Mouse (Mus musculus) neural tube, embryonic 12.5 days (tissue): ENCODE results near the gene Gm49405. TPM values are rescaled to one million over a fixed set of nuclear protein-coding genes. Genes with fewer than 3 reads are reported as not detected.
A peak's percentile ranks its signal among the peaks of the same experiment; 100 is the strongest.

Experiments used
- ATAC-seq: fragments of 200-750 bp; cut with Nextera tagmentation; 2 replicates; pipeline ENCODE4 v1.8.0; 2017; ENCODE audit warnings: low read depth, mild to moderate bottlenecking, moderate TSS enrichment, moderate library complexity; ENCODE audit not compliant: low FRiP score
- H3K27ac ChIP-seq: fragments of 300-500 bp; sonication (generic); 2 replicates; pipeline ENCODE4 v1.5.1; 2016
- H3K27me3 ChIP-seq: fragments of 300-500 bp; sonication (generic); replicated peaks from 2 replicates; pipeline ENCODE4 v1.6.1; 2016; ENCODE audit warnings: mild to moderate bottlenecking
- H3K36me3 ChIP-seq: fragments of 300-500 bp; sonication (generic); 2 replicates; pipeline ENCODE4 v1.6.1; 2016; ENCODE audit warnings: mild to moderate bottlenecking
- H3K4me1 ChIP-seq: fragments of 300-500 bp; sonication (generic); 2 replicates; pipeline ENCODE4 v1.6.1; 2016
- H3K4me2 ChIP-seq: fragments of 300-500 bp; sonication (generic); replicated peaks from 2 replicates; pipeline ENCODE4 v1.6.1; 2016; ENCODE audit warnings: mild to moderate bottlenecking
- H3K4me3 ChIP-seq: fragments of 300-500 bp; sonication (generic); 2 replicates; pipeline ENCODE4 v1.5.1; 2016
- H3K9ac ChIP-seq: fragments of 300-500 bp; sonication (generic); 2 replicates; pipeline ENCODE4 v1.6.1; 2016; ENCODE audit warnings: mild to moderate bottlenecking
- H3K9me3 ChIP-seq: fragments of 300-500 bp; sonication (generic); 2 replicates; pipeline ENCODE4 v1.6.1; 2016; ENCODE audit warnings: mild to moderate bottlenecking
- WGBS: fragments of 180-500 bp; shearing (Covaris S2); methylation state at CpG from one replicate; pipeline ENCODE4 v1.1.7; 2016; 5-methylcytosine and 5-hydroxymethylcytosine counted together
- polyA plus RNA-seq: library from polyadenylated mRNA; unstranded; fragments of >200 nt; fragmentation: Nextera tagmentation; extraction: Ambion mirVana; gene quantifications from 2 replicates; pipeline ENCODE4 v1.2.1, GENCODE M21; 2016

The Gm49405 gene
- polyA plus RNA-seq, 1 experiment from 2014 or later: 4.3 TPM

DNA sequence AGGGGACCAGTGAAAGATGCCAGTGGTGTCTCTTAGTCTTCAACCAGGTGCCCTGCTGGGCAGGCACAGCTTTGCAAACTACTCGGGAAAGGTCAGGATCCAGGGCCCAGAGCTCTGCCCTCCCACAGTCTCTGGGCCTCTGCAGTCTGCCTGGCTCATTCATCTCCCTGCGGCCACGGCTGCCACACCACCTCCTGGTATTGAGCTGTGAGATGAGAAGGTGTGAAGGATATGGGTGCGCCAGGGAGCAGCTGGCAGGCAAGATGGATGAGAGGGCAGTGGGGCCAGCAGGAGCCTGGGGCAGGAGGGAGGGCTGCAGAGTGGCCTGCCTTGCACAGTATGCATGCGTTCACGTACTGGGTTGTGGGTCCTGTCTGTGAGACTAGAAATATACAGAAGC is 9.6 kb upstream of the Gm49405 start:
- no peaks in the 10 kb centered on the region for H3K36me3 ChIP-seq
- WGBS: 38% methylated on average over 6 of the region's 6 CpGs
- peaks cover 8% of the 10 kb centered on the region for H3K4me1 ChIP-seq
- H3K27ac ChIP-seq: no peak overlapping the region
- H3K27me3 ChIP-seq: no peaks in the 10 kb centered on the region
- ATAC-seq: no peak
- H3K9me3 ChIP-seq: no peaks in the 10 kb centered on the region
- H3K9ac ChIP-seq: no peak overlapping the region
- H3K4me2 ChIP-seq: no peak overlapping the region
- H3K4me3 ChIP-seq: no peak overlapping the region

DNA sequence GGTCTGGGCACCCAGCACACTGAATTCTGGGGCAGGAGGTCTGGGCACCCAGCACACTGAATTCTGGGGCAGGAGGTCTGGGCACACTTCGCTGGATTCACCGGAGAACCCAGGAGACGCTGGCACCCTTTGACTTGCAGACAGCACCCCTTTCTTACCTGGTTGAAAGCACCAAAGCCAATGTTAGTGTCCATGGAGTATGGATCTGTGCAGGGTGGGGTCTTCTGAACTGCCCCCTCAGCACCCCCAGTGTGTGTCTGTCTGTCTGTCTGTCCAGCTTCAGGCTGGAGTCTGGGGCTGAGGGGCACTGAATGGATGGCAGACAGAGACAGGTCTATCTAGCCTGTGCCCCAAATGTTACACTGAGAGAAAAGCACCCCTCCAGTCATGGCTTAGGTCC is 8.9 kb upstream of the Gm49405 start:
- Histone ChIP-seq H3K4me2 (no peak overlapping the region), H3K36me3 (no peaks in the 10 kb centered on the region), H3K9ac (no peak overlapping the region), H3K27ac (no peak overlapping the region), H3K4me3 (no peak overlapping the region), H3K9me3 (no peaks in the 10 kb centered on the region), H3K27me3 (no peaks in the 10 kb centered on the region), H3K4me1 (0 out of 2 replicates have a peak, but pooled peaks cover 4% of the 10 kb centered on the region)
- no peak for ATAC-seq
- WGBS: 95% methylated on average over 3 of the region's 3 CpGs

DNA sequence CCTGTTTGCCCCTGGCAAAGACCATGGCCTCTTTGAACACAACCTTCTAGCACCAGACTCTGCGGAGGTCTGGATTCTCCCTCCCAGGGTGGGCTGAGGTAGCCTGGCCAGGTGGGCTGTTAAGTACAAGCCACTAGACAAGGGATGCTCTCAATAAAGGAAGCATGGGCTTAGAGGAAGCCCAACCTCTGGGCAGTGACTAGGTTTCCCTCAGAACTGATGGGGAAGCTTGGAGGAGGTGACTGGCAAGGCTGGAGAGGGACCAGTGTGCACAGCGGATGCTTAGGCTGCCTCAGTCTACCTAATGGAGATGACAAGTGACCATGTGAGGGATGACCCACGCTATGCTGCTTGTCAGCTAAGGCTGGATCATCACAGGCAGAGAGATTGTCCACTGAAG is 8.5 kb upstream of the Gm49405 start:
- H3K36me3 ChIP-seq: no peaks in the 10 kb centered on the region
- no peak overlapping the region for H3K27ac ChIP-seq
- H3K27me3 ChIP-seq: no peaks in the 10 kb centered on the region
- H3K4me2 ChIP-seq: no peak overlapping the region
- H3K9ac ChIP-seq: no peak overlapping the region
- H3K4me1 ChIP-seq: 0 out of 2 replicates have a peak, but pooled peaks cover 4% of the 10 kb centered on the region
- whole genome bisulfite sequencing: 85% methylated on average over 3 of the region's 3 CpGs
- H3K9me3 ChIP-seq: no peaks in the 10 kb centered on the region
- H3K4me3 ChIP-seq: no peak overlapping the region
- no peak for ATAC-seq

- H3K4me2 ChIP-seq: no peak within 1 kb of the TSS
- H3K36me3 ChIP-seq: no peaks in the 10 kb centered on the region
- no peaks in the 10 kb centered on the region for H3K27me3 ChIP-seq
- no peaks in the 10 kb centered on the region for H3K9me3 ChIP-seq
- no peak for ATAC-seq
- H3K4me1 ChIP-seq: 0 out of 2 replicates have a peak, but pooled peaks cover 4% of the 10 kb centered on the region
- H3K4me3 ChIP-seq: no peak within 1 kb of the TSS
- H3K27ac ChIP-seq: no peak within 1 kb of the TSS
- H3K9ac ChIP-seq: no peak within 1 kb of the TSS
- 57% methylated on average over 5 of the region's 5 CpGs for WGBS
Measured at GRCm38 (mm10) chr19:3992416-3992815, 8.0 kb upstream of the Gm49405 start, which contains the start of gene Tbx10. Gene Tbx10, plus strand, starts transcription at chr19:3992752.

DNA sequence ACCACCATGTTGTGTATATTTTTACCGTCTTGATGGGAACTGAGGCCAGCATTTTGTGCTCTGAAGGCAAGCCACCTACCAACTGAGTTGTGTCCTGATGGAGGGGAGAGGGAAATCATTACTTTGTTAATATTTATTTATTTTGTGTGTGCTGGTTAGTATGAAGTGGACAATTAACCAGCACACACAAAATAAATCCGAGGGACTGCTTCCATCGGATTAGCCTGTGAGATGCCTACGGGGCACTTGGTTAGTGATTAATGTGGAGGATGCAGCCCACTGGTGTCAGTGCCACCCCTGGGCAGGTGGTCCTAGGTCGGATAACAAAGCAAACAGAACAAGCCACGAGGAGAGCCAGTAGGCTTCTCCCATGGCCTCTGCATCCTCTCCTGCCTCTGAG is 5.5 kb upstream of the Gm49405 start:
- no peaks in the 10 kb centered on the region for H3K9me3 ChIP-seq
- ATAC-seq: no peak
- H3K27me3 ChIP-seq: no peaks in the 10 kb centered on the region
- H3K4me3 ChIP-seq: no peak overlapping the region
- no peak overlapping the region for H3K9ac ChIP-seq
- no peak overlapping the region for H3K4me2 ChIP-seq
- peaks cover 9% of the 10 kb centered on the region; the same call in 1 of the 2 replicates for H3K4me1 ChIP-seq
- H3K36me3 ChIP-seq: no peaks in the 10 kb centered on the region
- no peak overlapping the region for H3K27ac ChIP-seq
- WGBS: 67% methylated on average over 6 of the region's 6 CpGs

- WGBS: 93% methylated on average over 3 of the region's 3 CpGs
- no peak overlapping the region for H3K4me3 ChIP-seq
- H3K27me3 ChIP-seq: no peaks in the 10 kb centered on the region
Measured at GRCm38 (mm10) chr19:3995505-3995904, 4.9 kb upstream of the Gm49405 start.

DNA sequence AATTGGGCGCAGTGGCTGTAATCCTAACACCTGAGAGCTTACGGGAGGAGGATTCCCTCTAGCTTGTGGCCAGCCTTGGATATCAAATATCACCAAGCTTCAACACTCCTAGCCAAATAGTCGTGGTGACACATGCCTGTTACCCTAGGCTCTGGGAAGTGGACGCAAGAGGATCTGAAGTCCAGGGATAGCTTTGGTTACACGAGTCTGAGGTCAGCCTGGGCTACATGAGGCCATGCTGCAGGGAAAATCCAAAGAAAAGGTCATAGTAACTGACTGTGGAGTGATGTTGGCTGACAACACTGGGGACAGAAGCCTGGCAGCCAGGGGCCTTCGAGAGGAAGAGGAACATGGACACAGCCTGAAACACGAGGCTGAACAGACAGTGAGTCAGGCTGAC is 4.3 kb upstream of the Gm49405 start:
- no peaks in the 10 kb centered on the region for H3K27me3 ChIP-seq
- H3K27ac ChIP-seq: no peak overlapping the region
- peaks cover 9% of the 10 kb centered on the region for H3K4me1 ChIP-seq
- no peaks in the 10 kb centered on the region for H3K9me3 ChIP-seq
- 76% methylated on average over 7 of the region's 7 CpGs for WGBS
- no peak for ATAC-seq
- H3K4me3 ChIP-seq: no peak overlapping the region
- H3K36me3 ChIP-seq: no peaks in the 10 kb centered on the region
- no peak overlapping the region for H3K4me2 ChIP-seq
- no peak overlapping the region for H3K9ac ChIP-seq

More at GRCm38 (mm10) chr19:3995505-3995904, 4.9 kb upstream of the Gm49405 start:
- no peaks in the 10 kb centered on the region for H3K36me3 ChIP-seq
- no peak overlapping the region for H3K9ac ChIP-seq
- ATAC-seq: no peak
- peaks cover 9% of the 10 kb centered on the region; the same call in 1 of the 2 replicates for H3K4me1 ChIP-seq
- no peak overlapping the region for H3K27ac ChIP-seq
- H3K4me2 ChIP-seq: no peak overlapping the region
- no peaks in the 10 kb centered on the region for H3K9me3 ChIP-seq

- Histone ChIP-seq H3K4me1 (peaks cover 15% of the 10 kb centered on the region), H3K4me3 (no peak overlapping the region), H3K9ac (no peak overlapping the region), H3K27ac (no peak overlapping the region), H3K36me3 (no peaks in the 10 kb centered on the region), H3K9me3 (no peaks in the 10 kb centered on the region), H3K4me2 (no peak overlapping the region), H3K27me3 (no peaks in the 10 kb centered on the region)
- 89% methylated on average over 8 of the region's 8 CpGs for WGBS
- ATAC-seq: no peak
Measured at GRCm38 (mm10) chr19:3996747-3997146, 3.7 kb upstream of the Gm49405 start.

GRCm38 (mm10) chr19:3997231-3997630 is 3.2 kb upstream of the Gm49405 start:
- Histone ChIP-seq H3K4me2 (no peak overlapping the region), H3K9me3 (no peaks in the 10 kb centered on the region), H3K27ac (no peak overlapping the region), H3K9ac (no peak overlapping the region), H3K4me3 (no peak overlapping the region), H3K36me3 (no peaks in the 10 kb centered on the region), H3K4me1 (peaks cover 17% of the 10 kb centered on the region), H3K27me3 (no peaks in the 10 kb centered on the region)
- WGBS: 63% methylated on average over 8 of the region's 8 CpGs
- no peak for ATAC-seq

GRCm38 (mm10) chr19:3998335-3998734 is 2.1 kb upstream of the Gm49405 start:
- Histone ChIP-seq H3K4me2 (no peak overlapping the region), H3K4me1 (peaks cover 17% of the 10 kb centered on the region), H3K27me3 (no peaks in the 10 kb centered on the region), H3K9ac (no peak overlapping the region), H3K4me3 (no peak overlapping the region), H3K36me3 (no peaks in the 10 kb centered on the region), H3K27ac (no peak overlapping the region), H3K9me3 (no peaks in the 10 kb centered on the region)
- WGBS: 83% methylated on average over 8 of the region's 8 CpGs
- ATAC-seq: no peak

DNA sequence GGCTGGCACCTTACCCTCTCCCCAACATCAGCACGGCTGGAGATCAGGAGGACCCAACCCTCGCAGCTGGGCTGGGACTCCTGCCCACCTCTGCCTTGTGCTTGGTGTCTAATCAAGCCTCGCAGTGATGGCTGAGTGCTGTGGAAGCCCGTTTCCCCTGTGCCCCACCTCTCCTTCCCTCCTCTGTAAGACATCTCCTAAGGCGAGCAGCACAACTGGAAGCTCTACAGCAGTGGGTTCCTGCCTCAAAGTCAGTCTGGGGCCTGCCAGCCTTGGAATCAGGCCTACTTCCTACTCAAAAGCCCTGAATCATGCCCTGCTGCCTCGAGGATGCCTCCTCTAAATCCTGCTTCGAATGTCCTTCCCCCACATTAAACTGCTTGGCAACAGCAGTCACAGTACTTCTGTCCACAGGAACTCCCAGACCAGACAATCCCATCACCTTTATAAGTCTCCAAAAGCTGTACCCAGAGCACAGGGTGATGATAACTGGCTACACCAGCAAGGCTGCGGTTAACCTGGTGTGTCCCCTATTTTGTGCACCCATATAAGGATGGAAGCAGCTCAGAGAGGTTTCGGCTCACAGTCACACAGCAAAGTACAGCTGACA is 1.2 kb upstream of the Gm49405 start:
- Histone ChIP-seq H3K4me1 (peaks cover 17% of the 10 kb centered on the region), H3K9me3 (no peaks in the 10 kb centered on the region), H3K4me3 (no peak overlapping the region), H3K9ac (peak overlapping the region; percentile 33; the same call in 1 of the 2 replicates), H3K36me3 (no peaks in the 10 kb centered on the region), H3K4me2 (peak overlapping the region; percentile 86), H3K27me3 (no peaks in the 10 kb centered on the region), H3K27ac (no peak overlapping the region)
- ATAC-seq: no peak
- 86% methylated on average over 9 of the region's 9 CpGs for WGBS

DNA sequence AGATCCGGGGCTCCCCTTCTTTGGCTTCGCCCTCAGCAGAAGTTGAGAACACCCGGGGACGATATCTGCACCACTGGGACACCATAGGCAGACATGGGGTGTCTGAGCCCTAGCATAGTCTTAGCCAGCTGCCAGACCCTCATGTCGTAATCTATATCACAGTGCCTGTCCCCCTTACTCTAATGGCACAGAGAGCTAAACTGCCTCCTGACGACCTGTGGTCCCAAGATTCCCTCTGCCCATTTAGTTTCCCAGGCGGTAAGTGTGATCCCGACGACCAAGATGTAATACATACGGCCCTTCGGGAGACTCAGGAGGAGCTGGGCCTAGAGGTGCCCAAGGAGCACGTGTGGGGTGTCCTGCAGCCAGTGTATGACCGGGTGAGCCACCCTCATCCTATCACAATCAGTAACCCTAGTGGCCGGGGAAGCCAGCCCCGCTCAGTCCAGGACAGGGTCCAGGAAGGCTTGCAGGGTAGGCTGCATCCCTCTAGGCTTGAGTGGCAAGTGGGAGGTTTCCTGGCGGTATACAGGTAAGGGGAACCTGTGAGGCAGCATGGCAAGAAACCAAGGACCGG is 611 bp downstream of the Gm49405 start:
- peak overlapping the region; percentile 89 for H3K9ac ChIP-seq
- H3K9me3 ChIP-seq: no peaks in the 10 kb centered on the region
- peaks cover 17% of the 10 kb centered on the region for H3K4me1 ChIP-seq
- no peaks in the 10 kb centered on the region for H3K27me3 ChIP-seq
- peak overlapping the region; percentile 86 for H3K4me2 ChIP-seq
- peak; percentile 32 for ATAC-seq
- WGBS: 20% methylated on average over 17 of the region's 17 CpGs
- peak overlapping the region; percentile 94 for H3K27ac ChIP-seq
- peak overlapping the region; percentile 65 for H3K4me3 ChIP-seq
- H3K36me3 ChIP-seq: peaks cover 12% of the 10 kb centered on the region

DNA sequence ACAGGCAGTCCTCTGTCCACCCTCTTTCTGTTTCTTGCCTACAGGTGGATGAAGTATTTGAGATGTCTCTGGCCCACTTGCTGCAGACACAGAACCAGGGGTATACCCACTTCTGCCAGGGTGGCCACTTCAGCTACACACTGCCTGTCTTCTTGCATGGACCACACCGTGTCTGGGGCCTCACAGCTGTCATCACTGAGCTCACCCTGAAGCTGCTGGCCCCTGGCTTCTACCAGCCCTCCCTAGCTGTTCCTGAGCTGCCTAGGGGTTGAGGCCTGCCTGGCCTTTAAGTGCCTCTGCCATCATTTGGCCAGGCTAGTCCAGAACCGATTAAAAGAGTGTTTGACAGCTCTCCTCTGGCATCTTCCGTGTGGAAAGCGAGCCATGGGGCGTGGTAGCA is 1.3 kb downstream of the Gm49405 start:
- Histone ChIP-seq H3K27me3 (no peaks in the 10 kb centered on the region), H3K4me2 (peak overlapping the region; percentile 86; the same call in 1 of the 2 replicates), H3K27ac (no peak overlapping the region), H3K4me1 (peaks cover 17% of the 10 kb centered on the region), H3K36me3 (peaks cover 19% of the 10 kb centered on the region), H3K9ac (peak overlapping the region; percentile 89; the same call in 1 of the 2 replicates), H3K9me3 (no peaks in the 10 kb centered on the region), H3K4me3 (no peak overlapping the region)
- ATAC-seq: no peak
- WGBS: 88% methylated on average over 5 of the region's 5 CpGs
